ENCODE assay signal across 11 mouse cellular contexts in genomic region chr7:111080026-111080425, GRCm38 (mm10). TPM values are rescaled to one million over a fixed set of nuclear protein-coding genes. Genes with fewer than 3 reads are reported as not detected.
DNase-seq lines count a peak whose midpoint lies in the region; ATAC-seq and TF ChIP-seq lines count a peak whose summit lies in the region.
"Had no signal": no experiment of that assay in that cellular context is flagged by ENCODE, and none has a peak within 500 bp of the region (broad histone marks: within the 10 kb centered on the region; RNA-seq: fewer than 3 reads in every experiment).

No protein-coding gene starts in this region.

- H3K4me2 ChIP-seq in heart, embryonic 12.5 days: peak overlapping the region; percentile 94
- H3K4me2 ChIP-seq in CH12.LX (ENCODE audit: insufficient read depth, low read depth, poor library complexity, severe bottlenecking): peak overlapping the region; percentile 98
- no peak overlapping the region for H3K4me2 ChIP-seq in embryonic facial prominence, embryonic 15.5 days (replicated peaks)
- peak overlapping the region; percentile 62; the same call in 1 of the 2 replicates for H3K4me2 ChIP-seq in limb, embryonic 15.5 days

- H3K36me3 ChIP-seq in heart, embryonic 12.5 days: peaks cover 59% of the 10 kb centered on the region
- peaks cover 51 to 63% of the 10 kb centered on the region in 2 experiments for H3K36me3 ChIP-seq in CH12.LX (replicated peaks in 1 of 2; ENCODE audit: control insufficient read depth in 1 of 2, insufficient read depth in 1 of 2, low read length in 1 of 2)
- H3K36me3 ChIP-seq in embryonic facial prominence, embryonic 15.5 days: peaks cover 59% of the 10 kb centered on the region
- H3K36me3 ChIP-seq in limb, embryonic 15.5 days: peaks cover 58% of the 10 kb centered on the region

- no peak for TF ChIP-seq RAD21 in CH12.LX (IDR thresholded peaks at IDR 0.05; ENCODE audit: low read depth, low read length)

- no peak overlapping the region for H3K27ac ChIP-seq in heart, embryonic 12.5 days (ENCODE audit: poor library complexity, severe bottlenecking)
- no peak overlapping the region for H3K27ac ChIP-seq in CH12.LX (ENCODE audit: insufficient read depth, low read depth)
- no peak overlapping the region for H3K27ac ChIP-seq in embryonic facial prominence, embryonic 15.5 days (replicated peaks)
- H3K27ac ChIP-seq in limb, embryonic 15.5 days: no peak overlapping the region

- peak overlapping the region; percentile 97 for H3K4me3 ChIP-seq in heart, embryonic 12.5 days
- peak overlapping the region in 1 of 3 experiments; percentile 98 for H3K4me3 ChIP-seq in CH12.LX (replicated peaks in 1 of 3; ENCODE audit: low read depth in 2 of 3, low read length in 2 of 3, poor library complexity in 1 of 3)
- H3K4me3 ChIP-seq in embryonic facial prominence, embryonic 15.5 days (replicated peaks): peak overlapping the region; percentile 74; the same call in 1 of the 2 replicates
- no peak overlapping the region for H3K4me3 ChIP-seq in limb, embryonic 15.5 days

- dilution Hi-C loops in CH12.LX (cut with MboI; ENCODE audit: extremely low pct_ligation_motif_present, extremely low pct_unique_long_range_greater_than_20kb, low sequenced_read_pairs): no loop called here

- no peak for DNase-seq in heart, adult 9 months (ENCODE audit: low spot score in 2 of 2)
- DNase-seq in CH12.LX (ENCODE audit: extremely low read depth): no peak
- no peak for DNase-seq in embryo, embryonic 10.5 days (ENCODE audit: low spot score)
- DNase-seq in cerebellum, adult 9-11 months: no peak
- no peak for DNase-seq in frontal cortex, postnatal 25 days (ENCODE audit: low spot score in 2 of 2)
- DNase-seq: kidney, postnatal 36 days; right cerebral cortex, postnatal 4 days had no signal

- H3K79me2 ChIP-seq in CH12.LX (replicated peaks; ENCODE audit: control insufficient read depth, extremely low read depth, insufficient read depth, poor library complexity, severe bottlenecking): peaks cover 41% of the 10 kb centered on the region

- whole genome bisulfite sequencing in heart, embryonic 12.5 days: 93% methylated on average over 8 of the region's 8 CpGs
- 70% methylated on average over 8 of the region's 8 CpGs for WGBS in embryonic facial prominence, embryonic 15.5 days
- WGBS in limb, embryonic 15.5 days: 69% methylated on average over 8 of the region's 8 CpGs

- H3K4me1 ChIP-seq in heart, embryonic 12.5 days (replicated peaks): peaks cover 30% of the 10 kb centered on the region
- peaks cover 0 to 24% of the 10 kb centered on the region in 2 experiments; a peak in 2 of 4 replicates for H3K4me1 ChIP-seq in CH12.LX (ENCODE audit: control insufficient read depth in 1 of 2, insufficient read depth in 2 of 2)
- peaks cover 21% of the 10 kb centered on the region for H3K4me1 ChIP-seq in embryonic facial prominence, embryonic 15.5 days
- peaks cover 22% of the 10 kb centered on the region for H3K4me1 ChIP-seq in limb, embryonic 15.5 days

- TF ChIP-seq POLR2A in CH12.LX (IDR thresholded peaks at IDR 0.05; ENCODE audit: low read depth, low read length): 0 out of 2 replicates have a peak, but pooled peaks have one; percentile 9

- no peaks in the 10 kb centered on the region for H3K9me3 ChIP-seq in heart, embryonic 12.5 days (replicated peaks)
- no peaks in the 10 kb centered on the region for H3K9me3 ChIP-seq in CH12.LX (replicated peaks; ENCODE audit: low read length)
- H3K9me3 ChIP-seq in embryonic facial prominence, embryonic 15.5 days (replicated peaks): no peaks in the 10 kb centered on the region
- no peaks in the 10 kb centered on the region for H3K9me3 ChIP-seq in limb, embryonic 15.5 days
- H3K9me3 ChIP-seq: megakaryocyte, embryonic 14.5 days had no signal

- H3K9ac ChIP-seq in heart, embryonic 12.5 days: no peak overlapping the region
- peak overlapping the region; percentile 89 for H3K9ac ChIP-seq in CH12.LX (ENCODE audit: insufficient read depth, low read depth)
- no peak overlapping the region for H3K9ac ChIP-seq in embryonic facial prominence, embryonic 15.5 days
- no peak overlapping the region for H3K9ac ChIP-seq in limb, embryonic 15.5 days

- in situ Hi-C loops in CH12.LX (cut with MboI; ENCODE audit: low pct_ligation_motif_present, low pct_unique_long_range_greater_than_20kb, low sequenced_read_pairs): no loop called here

- ATAC-seq in heart, embryonic 12.5 days (ENCODE audit: insufficient number of reproducible peaks, low FRiP score): no peak
- no peak for ATAC-seq in embryonic facial prominence, embryonic 15.5 days (ENCODE audit: insufficient number of reproducible peaks, low FRiP score, low TSS enrichment, low read depth)
- ATAC-seq in limb, embryonic 15.5 days (ENCODE audit: insufficient number of reproducible peaks, low FRiP score, low TSS enrichment, low read depth): no peak

- TF ChIP-seq EP300 in CH12.LX (IDR thresholded peaks at IDR 0.05; ENCODE audit: low read length): no peak

- no peak for TF ChIP-seq CTCF in CH12.LX (conservative IDR thresholded peaks at IDR 0.05 in 1 of 2, IDR thresholded peaks at IDR 0.05 in 1 of 2; ENCODE audit: low read depth in 2 of 2, low read length in 2 of 2)

- no peaks in the 10 kb centered on the region for H3K27me3 ChIP-seq in heart, embryonic 12.5 days (replicated peaks)
- H3K27me3 ChIP-seq in CH12.LX (replicated peaks): no peaks in the 10 kb centered on the region
- no peaks in the 10 kb centered on the region for H3K27me3 ChIP-seq in embryonic facial prominence, embryonic 15.5 days
- no peaks in the 10 kb centered on the region for H3K27me3 ChIP-seq in limb, embryonic 15.5 days
- H3K27me3 ChIP-seq: megakaryocyte, embryonic 14.5 days had no signal

TF ChIP-seq in CH12.LX, 34 proteins besides CTCF, POLR2A, EP300 and RAD21:
- no peak for TF ChIP-seq MEF2A (IDR thresholded peaks at IDR 0.05; ENCODE audit: borderline replicate concordance, low read depth, low read length)
- no peak for TF ChIP-seq PAX5 (IDR thresholded peaks at IDR 0.05; ENCODE audit: low read length)
- no peak for TF ChIP-seq MAFK (IDR thresholded peaks at IDR 0.05; ENCODE audit: insufficient replicate concordance, low read length)
- TF ChIP-seq UBTF (IDR thresholded peaks at IDR 0.05; ENCODE audit: low read depth, low read length): no peak
- TF ChIP-seq KAT2A (IDR thresholded peaks at IDR 0.05; ENCODE audit: insufficient replicate concordance, low read length): no peak
- TF ChIP-seq TBP (conservative IDR thresholded peaks at IDR 0.05; ENCODE audit: low read depth, low read length): no peak
- TF ChIP-seq NRF1 (IDR thresholded peaks at IDR 0.05; ENCODE audit: low read depth, low read length): no peak
- no peak for TF ChIP-seq SMC3 (IDR thresholded peaks at IDR 0.05; ENCODE audit: low read depth, low read length)

RNA-seq across cellular contexts. Expression of gene Eif4g2, which starts 2.8 kb away (rescaled TPM):
- polyA plus RNA-seq in heart, embryonic 12.5 days (2016; fragmentation: Nextera tagmentation; extraction: Ambion mirVana): 852 and 867 TPM in 2 replicates
- 217 and 318 TPM in 2 replicates for total RNA-seq in CH12.LX (2012; rRNA removed)
- 671 and 744 TPM in 2 replicates for total RNA-seq in CH12.LX (2014; rRNA removed)
- polyA plus RNA-seq in CH12.LX (2012; ENCODE audit: insufficient read length, low read depth): 821 and 920 TPM in 2 replicates
- polyA plus RNA-seq in embryonic facial prominence, embryonic 15.5 days (2015; fragmentation: Nextera tagmentation; extraction: Ambion mirVana): 672 and 714 TPM in 2 replicates
- 697 and 725 TPM in 2 replicates for polyA plus RNA-seq in limb, embryonic 15.5 days (2015; fragmentation: Nextera tagmentation; extraction: Ambion mirVana)

RNA-seq across cellular contexts. Expression of gene Ctr9, which starts 51.3 kb away (rescaled TPM):
- polyA plus RNA-seq in heart, embryonic 12.5 days (2016; fragmentation: Nextera tagmentation; extraction: Ambion mirVana): 47.3 and 49.7 TPM in 2 replicates
- total RNA-seq in CH12.LX (2012; rRNA removed) (27.4 and 29.7 TPM in 2 replicates), CH12.LX (2014; rRNA removed) (34.3 and 34.8 TPM in 2 replicates)
- 31.7 and 37.2 TPM in 2 replicates for polyA plus RNA-seq in CH12.LX (2012; ENCODE audit: insufficient read length, low read depth)
- 62.9 and 65.0 TPM in 2 replicates for polyA plus RNA-seq in embryonic facial prominence, embryonic 15.5 days (2015; fragmentation: Nextera tagmentation; extraction: Ambion mirVana)
- 62.1 and 62.7 TPM in 2 replicates for polyA plus RNA-seq in limb, embryonic 15.5 days (2015; fragmentation: Nextera tagmentation; extraction: Ambion mirVana)
